Mouse (Mus musculus): ENCODE results near the gene Pfdn6. TPM values are rescaled to one million over a fixed set of nuclear protein-coding genes. Genes with fewer than 3 reads are reported as not detected.

Gene Pfdn6
- polyA plus RNA-seq, 1 experiment from 2014 or later = 96.8 TPM

DNA sequence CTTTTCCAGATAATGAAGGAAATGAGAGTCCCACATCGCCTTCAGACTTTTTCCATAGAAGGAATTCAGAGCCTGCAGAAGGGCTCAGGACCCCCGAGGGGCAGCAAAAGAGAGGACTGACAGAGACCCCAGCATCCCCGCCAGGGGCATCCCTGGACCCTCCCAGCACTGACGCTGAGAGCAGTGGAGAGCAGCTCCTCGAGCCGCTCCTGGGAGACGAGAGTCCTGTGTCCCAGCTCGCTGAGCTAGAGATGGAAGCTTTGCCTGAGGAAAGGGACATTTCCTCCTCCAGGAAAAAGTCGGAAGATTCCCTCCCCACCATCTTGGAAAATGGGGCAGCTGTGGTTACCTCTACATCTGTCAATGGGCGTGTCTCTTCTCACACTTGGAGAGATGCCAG lies 26.9 kb downstream of the Pfdn6 start:
- Histone ChIP-seq H3K36me3 (ENCODE audit: control insufficient read depth, insufficient read depth, low read length) (peaks cover 20% of the 10 kb centered on the region), H3K4me2 (replicated peaks; ENCODE audit: low read depth) (no peak overlapping the region), H3K9me3 (ENCODE audit: control insufficient read depth, low read length) (no peaks in the 10 kb centered on the region), H3K4me1 (replicated peaks; ENCODE audit: control insufficient read depth, insufficient read depth) (peaks cover 3% of the 10 kb centered on the region; the same call in 1 of the 2 replicates), H3K27me3 (ENCODE audit: control insufficient read depth, insufficient read depth, low read length) (no peaks in the 10 kb centered on the region), H3K27ac (replicated peaks) (no peak overlapping the region), H3K4me3 (ENCODE audit: low read depth, low read length) (no peak overlapping the region), H3K9ac (ENCODE audit: low read length) (no peak overlapping the region)
- DNase-seq (ENCODE audit: low spot score) (no peak), ATAC-seq (ENCODE audit: low FRiP score, low TSS enrichment) (no peak)
- 91% methylated on average over 10 of the region's 10 CpGs for WGBS
- TF ChIP-seq CTCF (IDR thresholded peaks at IDR 0.05; ENCODE audit: low read depth) (no peak), EP300 (optimal IDR thresholded peaks at IDR 0.05) (no peak)

DNA sequence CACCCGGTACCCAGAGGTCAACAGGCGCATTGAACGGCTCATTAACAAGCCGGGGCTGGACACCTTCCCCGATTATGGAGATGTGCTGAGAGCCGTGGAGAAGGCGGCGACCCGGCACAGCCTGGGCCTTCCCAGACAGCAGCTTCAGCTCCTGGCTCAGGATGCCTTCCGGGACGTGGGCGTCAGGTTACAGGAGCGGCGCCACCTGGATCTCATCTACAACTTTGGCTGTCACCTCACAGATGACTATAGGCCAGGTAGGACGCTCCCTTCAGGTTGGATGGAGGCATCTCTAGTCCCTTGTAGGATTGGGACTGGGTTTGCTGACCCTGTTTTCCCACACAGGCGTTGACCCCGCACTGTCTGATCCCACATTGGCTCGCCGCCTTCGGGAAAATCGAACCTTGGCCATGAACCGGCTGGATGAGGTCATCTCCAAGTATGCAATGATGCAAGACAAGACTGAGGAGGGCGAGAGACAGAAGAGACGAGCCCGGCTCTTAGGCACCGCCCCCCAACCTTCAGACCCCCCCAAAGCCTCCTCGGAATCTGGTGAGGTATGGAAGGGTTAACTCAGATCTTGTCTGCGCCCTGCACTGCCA lies 28.2 kb downstream of the Pfdn6 start:
- no peak overlapping the region for H3K4me2 ChIP-seq (replicated peaks; ENCODE audit: low read depth)
- DNase-seq (ENCODE audit: low spot score) (no peak), ATAC-seq (ENCODE audit: low FRiP score, low TSS enrichment) (no peak)
- H3K4me3 ChIP-seq (ENCODE audit: low read depth, low read length) = no peak overlapping the region
- H3K4me1 ChIP-seq (replicated peaks; ENCODE audit: control insufficient read depth, insufficient read depth) = peaks cover 3% of the 10 kb centered on the region; the same call in 1 of the 2 replicates
- TF ChIP-seq EP300 (optimal IDR thresholded peaks at IDR 0.05) = no peak
- no peak for TF ChIP-seq CTCF (IDR thresholded peaks at IDR 0.05; ENCODE audit: low read depth)
- no peak overlapping the region for H3K27ac ChIP-seq (replicated peaks)
- H3K36me3 ChIP-seq (ENCODE audit: control insufficient read depth, insufficient read depth, low read length) = peaks cover 20% of the 10 kb centered on the region
- H3K9ac ChIP-seq (ENCODE audit: low read length) = no peak overlapping the region
- no peaks in the 10 kb centered on the region for H3K9me3 ChIP-seq (ENCODE audit: control insufficient read depth, low read length)
- H3K27me3 ChIP-seq (ENCODE audit: control insufficient read depth, insufficient read depth, low read length) = no peaks in the 10 kb centered on the region
- 83% methylated on average over 28 of the region's 28 CpGs for WGBS

DNA sequence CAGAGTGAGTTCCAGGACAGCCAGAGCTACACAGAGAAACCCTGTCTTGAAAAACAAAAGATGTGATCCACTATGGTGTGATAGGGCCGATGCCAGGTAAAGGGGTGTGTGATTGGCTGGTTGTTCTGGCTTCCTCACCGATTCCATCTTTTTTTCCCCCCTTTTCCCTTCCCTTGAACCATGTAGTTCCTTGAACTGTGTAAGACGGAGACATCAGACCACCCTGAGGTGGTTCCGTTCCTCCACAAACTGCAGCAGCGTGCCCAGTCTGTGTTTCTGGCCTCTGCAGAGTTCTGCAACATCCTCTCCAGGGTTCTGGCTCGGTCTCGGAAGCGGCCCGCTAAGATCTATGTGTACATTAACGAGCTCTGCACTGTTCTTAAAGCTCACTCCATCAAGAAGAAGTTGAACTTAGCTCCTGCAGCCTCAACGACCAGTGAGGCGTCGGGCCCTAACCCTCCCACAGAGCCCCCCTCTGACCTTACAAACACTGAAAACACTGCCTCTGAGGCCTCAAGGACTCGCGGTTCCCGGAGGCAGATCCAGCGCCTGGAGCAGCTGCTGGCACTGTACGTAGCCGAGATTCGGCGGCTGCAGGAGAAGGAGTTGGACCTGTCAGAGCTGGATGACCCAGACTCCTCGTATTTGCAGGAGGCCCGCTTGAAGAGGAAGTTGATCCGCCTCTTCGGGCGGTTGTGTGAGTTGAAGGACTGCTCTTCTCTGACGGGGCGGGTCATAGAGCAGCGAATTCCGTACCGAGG lies 28.9 kb downstream of the Pfdn6 start:
- Histone ChIP-seq H3K36me3 (ENCODE audit: control insufficient read depth, insufficient read depth, low read length) (peaks cover 20% of the 10 kb centered on the region), H3K4me1 (replicated peaks; ENCODE audit: control insufficient read depth, insufficient read depth) (peaks cover 3% of the 10 kb centered on the region; the same call in 1 of the 2 replicates), H3K4me3 (ENCODE audit: low read depth, low read length) (no peak overlapping the region), H3K27ac (replicated peaks) (no peak overlapping the region), H3K27me3 (ENCODE audit: control insufficient read depth, insufficient read depth, low read length) (no peaks in the 10 kb centered on the region), H3K9me3 (ENCODE audit: control insufficient read depth, low read length) (no peaks in the 10 kb centered on the region), H3K9ac (ENCODE audit: low read length) (no peak overlapping the region), H3K4me2 (replicated peaks; ENCODE audit: low read depth) (no peak overlapping the region)
- no peak for TF ChIP-seq EP300 (optimal IDR thresholded peaks at IDR 0.05)
- no peak for TF ChIP-seq CTCF (IDR thresholded peaks at IDR 0.05; ENCODE audit: low read depth)
- 87% methylated on average over 31 of the region's 31 CpGs for WGBS
- ATAC-seq (ENCODE audit: low FRiP score, low TSS enrichment) (no peak), DNase-seq (ENCODE audit: low spot score) (no peak)

DNA sequence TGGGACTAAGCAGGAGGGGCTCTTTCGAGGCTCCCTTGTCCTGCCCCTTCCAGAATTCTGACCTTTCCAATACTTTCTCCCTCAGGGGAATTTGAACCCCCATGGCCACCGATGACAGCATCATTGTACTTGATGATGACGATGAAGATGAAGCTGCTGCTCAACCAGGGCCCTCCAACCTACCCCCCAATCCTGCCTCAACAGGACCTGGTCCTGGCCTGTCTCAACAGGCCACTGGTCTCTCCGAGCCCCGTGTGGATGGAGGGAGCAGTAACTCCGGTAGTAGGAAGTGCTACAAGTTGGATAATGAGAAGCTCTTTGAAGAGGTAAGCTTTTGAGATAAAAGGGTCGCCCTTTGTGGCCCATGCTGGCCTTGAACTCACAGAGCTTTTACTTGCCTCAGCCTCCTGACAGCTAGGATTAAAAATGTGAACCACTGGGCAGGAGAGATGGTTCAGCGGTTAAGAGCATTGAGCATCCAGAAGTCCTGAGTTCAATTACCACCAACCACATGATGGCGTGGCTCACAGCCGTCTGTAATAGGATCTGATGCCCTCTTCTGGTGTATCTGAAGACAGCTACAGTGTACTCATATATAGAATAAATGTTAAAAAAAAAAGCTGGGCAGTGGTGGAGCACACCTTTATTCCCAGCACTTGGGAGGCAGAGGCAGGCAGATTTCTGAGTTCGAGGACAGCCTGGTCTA lies 29.6 kb downstream of the Pfdn6 start:
- Histone ChIP-seq H3K27ac (replicated peaks) (peak overlapping the region; percentile 99), H3K4me2 (replicated peaks; ENCODE audit: low read depth) (peak overlapping the region; percentile 94)
- 40% methylated on average over 11 of the region's 11 CpGs for WGBS

DNA sequence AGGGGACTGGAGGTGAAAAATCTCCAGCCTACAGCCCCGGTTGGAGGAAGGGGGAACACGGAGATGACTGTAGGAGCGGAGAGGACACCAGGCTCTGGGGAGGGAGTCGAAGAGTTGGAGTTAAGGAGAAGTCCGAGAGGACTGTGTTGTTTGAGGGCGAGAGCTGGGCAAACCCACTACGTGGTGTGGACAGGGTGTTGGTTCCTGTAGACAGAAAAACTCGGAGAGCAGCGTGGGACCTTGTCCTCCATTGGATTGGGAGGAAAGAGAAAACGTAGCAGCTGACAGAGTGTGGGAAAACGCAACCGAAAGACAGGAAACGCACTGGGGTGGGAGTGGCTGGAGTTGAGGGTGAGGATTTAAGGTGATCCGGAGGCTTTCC lies 30.3 kb downstream of the Pfdn6 start:
- H3K4me1 ChIP-seq (replicated peaks; ENCODE audit: control insufficient read depth, insufficient read depth) = peaks cover 3% of the 10 kb centered on the region; the same call in 1 of the 2 replicates
- ATAC-seq (ENCODE audit: low FRiP score, low TSS enrichment) = peak; percentile 12
- TF ChIP-seq EP300 (optimal IDR thresholded peaks at IDR 0.05) (no peak), CTCF (IDR thresholded peaks at IDR 0.05; ENCODE audit: low read depth) (no peak)
- peak; percentile 78 for DNase-seq (ENCODE audit: low spot score)
- H3K27ac ChIP-seq (replicated peaks) = peak overlapping the region; percentile 99
- WGBS = 1% methylated on average over 14 of the region's 14 CpGs
- H3K36me3 ChIP-seq (ENCODE audit: control insufficient read depth, insufficient read depth, low read length) = peaks cover 17% of the 10 kb centered on the region
- H3K4me3 ChIP-seq (ENCODE audit: low read depth, low read length) = peak overlapping the region; percentile 86
- peak overlapping the region; percentile 97 for H3K9ac ChIP-seq (ENCODE audit: low read length)
- peak overlapping the region; percentile 94 for H3K4me2 ChIP-seq (replicated peaks; ENCODE audit: low read depth)
- H3K9me3 ChIP-seq (ENCODE audit: control insufficient read depth, low read length) = no peaks in the 10 kb centered on the region
- H3K27me3 ChIP-seq (ENCODE audit: control insufficient read depth, insufficient read depth, low read length) = no peaks in the 10 kb centered on the region

More for the DNA sequence above, 29.6 kb downstream of the Pfdn6 start:
- no peak for ATAC-seq (ENCODE audit: low FRiP score, low TSS enrichment)
- peak overlapping the region; percentile 86 for H3K4me3 ChIP-seq (ENCODE audit: low read depth, low read length)
- H3K9ac ChIP-seq (ENCODE audit: low read length) = peak overlapping the region; percentile 97
- no peaks in the 10 kb centered on the region for H3K9me3 ChIP-seq (ENCODE audit: control insufficient read depth, low read length)
- H3K36me3 ChIP-seq (ENCODE audit: control insufficient read depth, insufficient read depth, low read length) = peaks cover 20% of the 10 kb centered on the region
- H3K4me1 ChIP-seq (replicated peaks; ENCODE audit: control insufficient read depth, insufficient read depth) = peaks cover 3% of the 10 kb centered on the region; the same call in 1 of the 2 replicates
- no peaks in the 10 kb centered on the region for H3K27me3 ChIP-seq (ENCODE audit: control insufficient read depth, insufficient read depth, low read length)
- no peak for TF ChIP-seq EP300 (optimal IDR thresholded peaks at IDR 0.05)
- TF ChIP-seq CTCF (IDR thresholded peaks at IDR 0.05; ENCODE audit: low read depth) = peak; percentile 55
- no peak for DNase-seq (ENCODE audit: low spot score)

All from stomach, postnatal 0 days (tissue).